Mouse (Mus musculus) Patski (cell line): ENCODE results near the gene Znhit1. TPM values are rescaled to one million over a fixed set of nuclear protein-coding genes. Genes with fewer than 3 reads are reported as not detected.

ENCODE experiments used
- ATAC-seq: fragments of 100-300 bp; one replicate; pipeline ENCODE4 v1.8.0; 2021
- CTCF ChIA-PET: fragments of 350-600 bp; sonication (Branson Sonifier 250); formaldehyde crosslinking; loops from one replicate; lab custom pipeline; 2022; ENCODE audit warnings: inconsistent platforms; lab: Charles Lee
- POLR2A ChIA-PET: fragments of 350-600 bp; sonication (Branson Sonifier 250); formaldehyde crosslinking; loops from one replicate; lab custom pipeline; 2022; ENCODE audit warnings: antibody characterized with exemption, inconsistent platforms; lab: Charles Lee
- DNase-seq: peaks from one replicate; pipeline ENCODE4 v3.0.0-alpha.2; 2011; ENCODE audit warnings: low read depth, low spot score
- H3K27me3 ChIP-seq: fragments of 371-371 bp; one replicate; pipeline ENCODE4 v1.5.1; 2021
- CTCF ChIP-seq: fragments of 100-300 bp; IDR thresholded peaks from one replicate; pipeline ENCODE4 v1.5.1; 2021
- in situ Hi-C: fragments of 300-500 bp; cut with MboI; formaldehyde crosslinking; loops from 3 replicates; pipeline ENCODE4 v1.11.1; 2018; ENCODE audit warnings: low pct_unique_long_range_greater_than_20kb, mixed read lengths
- polyA plus RNA-seq: library from polyadenylated mRNA; unstranded; gene quantifications from one replicate; pipeline ENCODE4 v1.2.3, GENCODE M21; 2021

Znhit1 gene
- polyA plus RNA-seq, 1 experiment from 2014 or later, result 99.6 TPM

DNA sequence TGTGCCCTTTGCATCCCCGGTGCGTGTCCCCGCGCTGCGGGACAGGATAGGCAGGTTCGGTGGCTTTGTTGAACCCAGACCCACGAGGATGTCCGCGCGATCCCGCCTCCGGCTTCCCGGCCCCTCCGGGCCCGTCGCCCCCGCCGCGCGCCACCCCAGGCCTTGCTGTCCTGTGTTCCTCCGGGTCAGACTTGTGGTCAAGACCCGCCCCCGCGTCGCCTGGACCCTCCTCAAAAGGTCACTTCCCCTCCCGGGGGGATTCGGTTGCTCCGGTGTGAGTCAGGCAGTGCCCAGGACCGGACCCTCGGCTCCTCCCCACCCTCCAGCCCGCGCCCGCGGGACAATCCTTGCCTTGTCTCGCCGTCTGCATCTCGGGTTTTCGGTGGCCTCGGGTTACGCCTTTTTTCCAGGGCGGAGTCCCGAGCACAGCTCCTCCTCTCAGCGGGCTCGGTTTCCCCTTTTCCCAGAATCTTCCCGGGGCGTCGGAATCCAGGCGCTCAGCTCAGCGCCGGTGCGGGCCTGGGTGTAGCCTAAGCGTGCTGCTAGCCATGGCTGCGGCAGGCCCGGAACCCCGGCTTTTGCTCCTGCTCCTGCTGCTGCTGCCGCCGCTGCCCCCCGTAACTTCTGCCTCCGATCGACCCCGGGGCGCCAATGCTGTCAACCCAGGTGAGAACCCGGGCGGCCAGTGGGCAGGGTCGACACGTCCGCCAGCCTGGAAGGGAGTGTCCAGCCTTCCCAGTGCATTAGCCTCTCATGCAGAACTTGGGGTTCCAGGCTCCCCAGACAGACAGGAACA, 485 bp downstream of the Znhit1 start:
- in situ Hi-C loops, result no loop called here
- ChIA-PET CTCF (no interaction called here), POLR2A (interaction anchor here (0.5 to 1.4 kb wide), 8 partner anchors 20 to 351 kb away, joined by 3 to 4 read pairs (median 4); no protein-coding TSS in a partner anchor)
- peak; percentile 53 for ATAC-seq
- DNase-seq, result no peak
- no peaks in the 10 kb centered on the region for H3K27me3 ChIP-seq
- TF ChIP-seq CTCF, result no peak

DNA sequence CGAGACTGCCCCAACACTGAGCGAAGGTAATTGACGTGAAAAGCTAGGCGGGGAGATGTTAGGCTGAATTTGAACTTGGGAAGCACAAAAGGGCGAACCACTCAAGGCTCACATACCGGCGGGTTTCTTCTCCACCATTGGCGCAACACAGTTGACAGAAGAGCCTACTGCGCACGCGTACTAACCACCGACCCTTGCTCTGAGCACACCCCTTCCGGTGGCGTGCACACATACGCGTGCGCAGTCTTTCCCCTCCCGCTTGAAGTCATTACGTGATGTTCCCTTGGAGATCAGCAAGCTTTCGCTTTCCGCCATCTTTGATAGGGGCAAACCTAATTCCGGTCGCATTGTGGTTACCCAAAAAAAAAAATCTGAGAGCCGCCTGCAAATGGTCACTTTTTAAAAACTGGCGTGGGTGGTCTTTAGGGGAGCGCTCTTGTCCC, 1.1 kb downstream of the Znhit1 start, which contains the start of gene Plod3:
Gene Plod3 (plus strand): TSS at position 325 of the 443 bp plus-strand sequence.
- ChIA-PET CTCF (no interaction called here), POLR2A (interaction anchor here (0.5 to 1.4 kb wide), 8 partner anchors 20 to 352 kb away, joined by 3 to 4 read pairs (median 4); no protein-coding TSS in a partner anchor)
- in situ Hi-C loops, result no loop called here
- H3K27me3 ChIP-seq, result no peaks in the 10 kb centered on the region
- ATAC-seq (peak; percentile 42), DNase-seq (peak; percentile 97)
- TF ChIP-seq CTCF, result no peak

DNA sequence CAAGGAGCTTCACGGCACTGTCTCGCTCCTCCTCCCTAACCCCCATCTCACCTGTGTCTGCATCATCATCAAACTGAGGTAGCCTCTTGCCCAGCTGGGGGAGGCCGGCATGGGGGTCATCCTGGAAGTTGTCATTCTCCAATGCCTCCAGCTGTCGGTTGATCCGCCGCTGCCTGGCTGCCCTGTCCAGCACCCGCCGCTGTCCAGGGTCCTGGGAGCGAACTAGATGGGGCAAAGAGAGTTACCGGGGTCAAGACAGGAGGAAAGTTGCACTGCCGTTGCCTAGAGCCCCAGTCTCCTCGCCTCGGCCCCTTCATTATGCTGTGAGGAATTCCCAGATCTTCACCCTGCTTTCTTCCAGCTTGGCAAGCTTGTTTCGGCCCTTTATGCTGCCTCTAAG, 3.0 kb downstream of the Znhit1 start:
- DNase-seq (no peak), ATAC-seq (no peak)
- H3K27me3 ChIP-seq, result no peaks in the 10 kb centered on the region
- no peak for TF ChIP-seq CTCF
- in situ Hi-C loops, result no loop called here
- ChIA-PET POLR2A (no interaction called here), CTCF (interaction anchor here (1.3 kb wide), 1 partner anchor 15 kb away, joined by 3 read pairs; no protein-coding TSS in a partner anchor)

DNA sequence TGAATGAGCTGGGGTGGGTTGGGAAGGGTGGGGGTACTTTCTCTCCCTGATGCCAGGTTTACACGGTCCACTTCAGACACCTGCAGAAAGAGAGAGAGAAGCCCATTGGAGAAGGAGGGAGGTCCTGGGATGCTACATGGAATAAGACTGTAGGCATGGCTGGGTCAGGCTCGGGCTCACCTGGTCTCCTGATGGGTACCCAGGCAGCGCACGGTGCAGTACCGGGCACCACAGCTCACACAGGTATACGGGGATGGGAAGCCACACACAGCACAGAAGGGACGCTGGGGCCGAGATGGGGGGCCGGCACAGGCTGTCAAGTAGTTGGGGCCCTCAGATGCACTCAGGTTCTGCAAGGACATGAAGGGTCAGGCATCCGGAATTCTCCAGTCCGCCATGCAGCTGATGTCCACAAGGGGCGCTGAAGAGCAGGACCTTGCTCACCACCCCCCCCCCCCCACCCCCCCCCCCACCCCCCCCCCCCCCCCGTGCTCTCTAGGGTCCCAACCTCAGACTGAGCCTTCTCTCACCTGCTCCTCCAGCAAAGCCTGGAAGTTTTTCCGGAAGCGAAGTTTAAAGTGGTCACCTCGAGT, 5.4 kb downstream of the Znhit1 start:
- H3K27me3 ChIP-seq, result no peaks in the 10 kb centered on the region
- POLR2A ChIA-PET, result no interaction called here
- no peak for ATAC-seq
- DNase-seq, result no peak
- no peak for TF ChIP-seq CTCF
- CTCF ChIA-PET, result interaction anchor here (0.7 to 3.9 kb wide), 6 partner anchors 13 to 23 kb away, joined by 3 to 13 read pairs (median 3); no protein-coding TSS in a partner anchor
- in situ Hi-C loops, result no loop called here

DNA sequence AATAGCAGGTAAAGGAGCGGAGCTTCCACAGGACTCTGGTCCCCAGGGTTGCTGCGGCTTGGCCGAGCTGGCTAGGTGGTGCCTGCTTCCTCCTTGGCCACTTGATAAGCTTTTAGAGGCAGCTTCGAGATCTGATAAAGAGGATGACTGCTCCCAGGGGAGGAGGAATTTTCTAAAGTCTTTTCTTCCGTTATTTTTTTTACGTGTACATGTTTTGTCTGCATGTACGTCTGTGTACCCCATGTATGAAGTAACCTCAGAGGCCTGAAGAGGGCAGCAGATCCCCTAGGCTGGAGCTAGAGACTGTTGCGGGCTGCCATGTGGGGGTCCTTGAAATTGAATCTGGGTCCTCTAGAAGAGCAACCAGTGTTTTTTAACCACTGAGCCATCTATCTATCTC, 6.8 kb downstream of the Znhit1 start:
- ChIA-PET CTCF (interaction anchor here (1.0 to 3.9 kb wide), 2 partner anchors 10 to 18 kb away, joined by 3 to 13 read pairs; no protein-coding TSS in a partner anchor), POLR2A (interaction anchor here (0.6 to 1.5 kb wide), 2 partner anchors 14 to 40 kb away, joined by 3 read pairs; no protein-coding TSS in a partner anchor)
- ATAC-seq (no peak), DNase-seq (no peak)
- no peaks in the 10 kb centered on the region for H3K27me3 ChIP-seq
- no peak for TF ChIP-seq CTCF
- in situ Hi-C loops, result no loop called here

DNA sequence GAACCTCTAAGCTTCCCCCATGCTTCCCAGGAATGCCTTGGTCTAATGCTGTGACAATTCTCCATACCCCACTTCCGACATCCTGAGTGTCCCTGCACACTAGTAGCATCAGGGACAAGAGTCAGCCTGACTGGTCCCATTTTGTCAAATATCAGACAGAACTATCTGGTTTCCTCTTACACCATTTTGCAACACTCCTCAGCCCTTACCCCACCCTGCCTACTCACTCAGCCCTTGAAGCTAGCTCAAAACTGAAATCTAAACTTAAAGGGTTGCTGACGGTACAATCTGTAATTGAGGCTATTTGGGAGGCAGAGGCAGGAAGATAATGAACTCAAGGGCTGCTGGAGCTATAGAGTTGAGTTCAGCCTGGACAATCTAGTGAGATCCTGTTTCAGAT, 8.1 kb downstream of the Znhit1 start:
- ATAC-seq, result no peak
- in situ Hi-C loops, result no loop called here
- TF ChIP-seq CTCF, result no peak

DNA sequence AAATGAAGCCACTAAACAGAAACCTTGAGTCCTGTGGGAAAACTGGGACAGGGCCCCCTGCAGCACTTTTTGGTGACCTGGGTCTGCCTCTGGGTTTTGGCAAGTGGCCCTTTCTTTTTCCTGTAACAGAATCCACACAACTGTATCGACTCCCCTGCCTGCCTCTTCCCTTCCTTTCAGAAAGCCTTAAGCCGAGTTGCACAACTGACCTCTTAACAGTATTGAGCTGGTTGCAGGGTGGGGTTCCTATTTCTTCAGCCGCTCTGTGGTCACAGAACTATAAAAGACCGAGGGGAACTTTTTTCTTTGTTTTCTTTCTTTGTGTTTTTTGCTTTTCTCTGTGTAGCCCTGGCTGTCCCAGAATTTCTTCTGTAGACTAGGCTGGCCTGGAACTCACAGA, 10.1 kb downstream of the Znhit1 start:
- DNase-seq, result no peak
- no peak for ATAC-seq
- ChIA-PET CTCF (interaction anchor here (1.9 kb wide), 1 partner anchor 42 kb away, joined by 4 read pairs; no protein-coding TSS in a partner anchor), POLR2A (no interaction called here)
- in situ Hi-C loops, result no loop called here
- no peak for TF ChIP-seq CTCF
- no peaks in the 10 kb centered on the region for H3K27me3 ChIP-seq

More for the DNA sequence above, 8.1 kb downstream of the Znhit1 start:
- H3K27me3 ChIP-seq, result no peaks in the 10 kb centered on the region
- ChIA-PET POLR2A (interaction anchor here (1.5 kb wide), 1 partner anchor 13 kb away, joined by 3 read pairs; no protein-coding TSS in a partner anchor), CTCF (no interaction called here)
- no peak for DNase-seq

DNA sequence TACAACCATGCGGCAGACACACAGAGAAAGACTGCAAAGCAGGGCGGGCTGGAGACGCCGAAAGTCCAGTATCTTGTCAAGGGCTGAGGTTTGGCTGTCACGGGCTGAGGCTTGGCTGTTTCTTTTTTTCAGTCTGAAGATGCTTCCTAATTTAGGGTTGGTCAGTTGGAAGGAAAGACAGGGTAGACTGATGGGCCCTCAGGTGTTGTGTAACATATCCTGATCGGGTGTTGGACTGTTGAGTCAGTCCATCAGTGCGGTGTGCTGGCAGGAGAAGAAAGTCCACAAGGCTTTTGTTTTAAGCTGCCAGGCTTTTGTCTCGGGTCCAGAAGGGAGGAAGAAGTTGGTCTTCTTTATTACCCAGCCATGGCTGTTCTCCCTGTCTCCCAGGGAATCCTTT, 14.2 kb downstream of the Znhit1 start:
- in situ Hi-C loops, result loop anchor here (5.0 kb wide), 1 partner anchor 51 kb away; no protein-coding TSS in a partner anchor
- ChIA-PET CTCF (no interaction called here), POLR2A (interaction anchor here (0.7 kb wide), 1 partner anchor 44 kb away, joined by 3 read pairs; no protein-coding TSS in a partner anchor)
- TF ChIP-seq CTCF, result no peak
- ATAC-seq (no peak), DNase-seq (no peak)
- H3K27me3 ChIP-seq, result no peaks in the 10 kb centered on the region

DNA sequence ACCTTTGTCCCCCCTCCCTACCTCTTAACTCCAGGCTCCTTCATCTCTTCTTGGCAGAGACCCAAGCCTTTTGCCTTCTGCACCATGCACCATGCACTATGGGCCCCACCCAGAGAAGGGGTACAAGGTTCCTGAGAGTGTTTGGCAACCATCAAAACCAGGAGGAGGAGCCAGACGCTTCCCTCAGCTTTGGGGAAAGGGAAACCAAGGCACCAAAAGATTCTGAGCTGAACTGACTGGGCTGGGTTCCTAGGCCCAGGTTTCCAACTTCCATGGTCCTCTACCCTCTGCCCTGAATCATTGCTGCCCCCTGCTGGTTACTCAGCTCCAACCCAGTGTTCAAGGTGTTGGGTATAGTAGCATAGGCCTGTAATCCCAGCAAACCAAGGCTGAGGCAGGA, 17.1 kb downstream of the Znhit1 start:
- ChIA-PET CTCF (interaction anchor here (1.1 to 3.7 kb wide), 6 partner anchors 8 to 51 kb away, joined by 3 to 32 read pairs (median 6); partner anchors contain the start of gene Fis1), POLR2A (interaction anchor here (0.7 to 1.2 kb wide), 2 partner anchors 18 to 42 kb away, joined by 3 to 4 read pairs; partner anchors contain the start of gene Fis1)
- H3K27me3 ChIP-seq, result no peaks in the 10 kb centered on the region
- in situ Hi-C loops, result loop anchor here (5.0 kb wide), 1 partner anchor 48 kb away; no protein-coding TSS in a partner anchor
- no peak for TF ChIP-seq CTCF
- ATAC-seq (peak; percentile 48), DNase-seq (no peak)

DNA sequence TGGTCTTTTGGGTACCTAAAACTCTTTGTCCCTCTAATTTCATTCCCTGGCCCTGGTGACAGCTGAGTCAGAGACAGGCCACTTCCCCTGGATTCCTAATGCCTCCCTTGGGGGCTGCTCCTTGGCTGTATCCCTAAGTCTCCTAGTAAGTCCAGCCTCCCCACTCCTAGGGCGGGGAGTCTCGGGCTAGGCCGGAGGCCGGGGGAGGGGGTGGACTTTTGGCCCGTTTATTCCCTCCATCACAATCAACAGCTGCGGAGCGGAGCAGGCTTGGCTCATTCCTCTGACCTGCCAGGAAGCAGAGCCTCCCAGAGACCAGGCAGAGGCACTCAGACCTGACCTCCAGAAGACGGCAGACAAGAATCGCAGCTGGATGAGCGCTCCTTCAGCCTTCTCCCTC, 20.2 kb downstream of the Znhit1 start:
- no peaks in the 10 kb centered on the region for H3K27me3 ChIP-seq
- ChIA-PET POLR2A (no interaction called here), CTCF (interaction anchor here (1.2 to 4.0 kb wide), 4 partner anchors 8 to 38 kb away, joined by 3 to 32 read pairs (median 10); no protein-coding TSS in a partner anchor)
- in situ Hi-C loops, result no loop called here
- DNase-seq (no peak), ATAC-seq (no peak)
- TF ChIP-seq CTCF, result no peak
